Mouse (Mus musculus): ENCODE measurements around the gene St3gal2. TPM values are rescaled to one million over a fixed set of nuclear protein-coding genes. Genes with fewer than 3 reads are reported as not detected.
"Not testable (repeated sequence)": the region's sequence is repeated elsewhere in the genome, so short reads cannot be mapped to it uniquely, and the experiment has no call there.

Gene St3gal2
- polyA plus RNA-seq, 2 experiments: 9.6 to 11.7 TPM

- Histone ChIP-seq H3K4me1 (replicated peaks; ENCODE audit: control insufficient read depth in 2 of 2, insufficient read depth in 2 of 2, low read length in 1 of 2) (peaks cover 75 to 87% of the 10 kb centered on the region in 2 experiments), H3K4me2 (ENCODE audit: low read depth) (peak overlapping the region; percentile 39), H3K9me3 (ENCODE audit: control insufficient read depth, low read length) (no peaks in the 10 kb centered on the region), H3K9ac (replicated peaks) (0 out of 2 replicates have a peak overlapping the region, but pooled peaks have one; percentile 18), H3K27ac (peak overlapping the region; percentile 65), H3K27me3 (ENCODE audit: control insufficient read depth, insufficient read depth, low read length) (no peaks in the 10 kb centered on the region), H3K4me3 (ENCODE audit: insufficient read depth in 1 of 2, low read depth in 2 of 2, low read length in 2 of 2) (no peak overlapping the region), H3K36me3 (replicated peaks; ENCODE audit: control insufficient read depth, insufficient read depth, low read depth) (peaks cover 5% of the 10 kb centered on the region)
- 42% methylated on average over 5 of the region's 5 CpGs for WGBS (ENCODE audit: insufficient replicate concordance)
- DNase-seq (ENCODE audit: low read depth in 3 of 3, low spot score in 3 of 3) (no peak), ATAC-seq (ENCODE audit: insufficient read depth) (no peak)
- no peak for TF ChIP-seq EP300 (IDR thresholded peaks at IDR 0.05; ENCODE audit: low read depth)
- no peak for TF ChIP-seq CTCF (IDR thresholded peaks at IDR 0.05; ENCODE audit: low read depth)
Observed at GRCm38 (mm10) chr8:110926690-110927089, 7.0 kb downstream of the St3gal2 start.

GRCm38 (mm10) chr8:110928435-110928834 is 8.7 kb downstream of the St3gal2 start:
- WGBS (ENCODE audit: insufficient replicate concordance): 21% methylated on average over 7 of the region's 7 CpGs
- peak; percentile 36; the same call in 1 of the 2 replicates for ATAC-seq (ENCODE audit: insufficient read depth)

GRCm38 (mm10) chr8:110929066-110929465 is 9.3 kb downstream of the St3gal2 start:
- Histone ChIP-seq H3K4me1 (replicated peaks; ENCODE audit: control insufficient read depth in 2 of 2, insufficient read depth in 2 of 2, low read length in 1 of 2) (peaks cover 78 to 91% of the 10 kb centered on the region in 2 experiments), H3K9me3 (ENCODE audit: control insufficient read depth, low read length) (no peaks in the 10 kb centered on the region), H3K36me3 (replicated peaks; ENCODE audit: control insufficient read depth, insufficient read depth, low read depth) (no peaks in the 10 kb centered on the region; the same call in none of the 2 replicates), H3K27ac (peak overlapping the region; percentile 93), H3K4me3 (ENCODE audit: insufficient read depth in 1 of 2, low read depth in 2 of 2, low read length in 2 of 2) (peak overlapping the region; percentile 32 to 39; a peak in 3 of 4 replicates), H3K4me2 (ENCODE audit: low read depth) (peak overlapping the region; percentile 82), H3K27me3 (ENCODE audit: control insufficient read depth, insufficient read depth, low read length) (no peaks in the 10 kb centered on the region), H3K9ac (replicated peaks) (peak overlapping the region; percentile 60)
- DNase-seq (ENCODE audit: low read depth in 3 of 3, low spot score in 3 of 3): peak; percentile 83 to 88 (median 86)
- TF ChIP-seq CTCF (IDR thresholded peaks at IDR 0.05; ENCODE audit: low read depth) (no peak), EP300 (IDR thresholded peaks at IDR 0.05; ENCODE audit: low read depth) (peak; percentile 96)
- peak; percentile 83 for ATAC-seq (ENCODE audit: insufficient read depth)
- WGBS (ENCODE audit: insufficient replicate concordance): 6% methylated on average over 5 of the region's 5 CpGs

More at GRCm38 (mm10) chr8:110928435-110928834, 8.7 kb downstream of the St3gal2 start:
- no peak for TF ChIP-seq CTCF (IDR thresholded peaks at IDR 0.05; ENCODE audit: low read depth)
- no peak for TF ChIP-seq EP300 (IDR thresholded peaks at IDR 0.05; ENCODE audit: low read depth)
- Histone ChIP-seq H3K9me3 (ENCODE audit: control insufficient read depth, low read length) (no peaks in the 10 kb centered on the region), H3K4me2 (ENCODE audit: low read depth) (peak overlapping the region; percentile 82), H3K4me3 (ENCODE audit: insufficient read depth in 1 of 2, low read depth in 2 of 2, low read length in 2 of 2) (peak overlapping the region in 1 of 2 experiments; percentile 39; a peak in 2 of 4 replicates), H3K4me1 (replicated peaks; ENCODE audit: control insufficient read depth in 2 of 2, insufficient read depth in 2 of 2, low read length in 1 of 2) (peaks cover 78 to 91% of the 10 kb centered on the region in 2 experiments), H3K9ac (replicated peaks) (peak overlapping the region; percentile 60), H3K27ac (peak overlapping the region; percentile 93), H3K36me3 (replicated peaks; ENCODE audit: control insufficient read depth, insufficient read depth, low read depth) (peaks cover 3% of the 10 kb centered on the region), H3K27me3 (ENCODE audit: control insufficient read depth, insufficient read depth, low read length) (no peaks in the 10 kb centered on the region)
- DNase-seq (ENCODE audit: low read depth in 3 of 3, low spot score in 3 of 3): no peak

- not testable (repeated sequence) for DNase-seq (ENCODE audit: low read depth in 3 of 3, low spot score in 3 of 3); H3K36me3 ChIP-seq (replicated peaks; ENCODE audit: control insufficient read depth, insufficient read depth, low read depth); H3K9me3 ChIP-seq (ENCODE audit: control insufficient read depth, low read length); ATAC-seq (ENCODE audit: insufficient read depth); H3K27me3 ChIP-seq (ENCODE audit: control insufficient read depth, insufficient read depth, low read length)
- peaks cover 82 to 91% of the 10 kb centered on the region in 2 experiments for H3K4me1 ChIP-seq (replicated peaks; ENCODE audit: control insufficient read depth in 2 of 2, insufficient read depth in 2 of 2, low read length in 1 of 2)
- peak overlapping the region; percentile 60 for H3K9ac ChIP-seq (replicated peaks)
- H3K4me2 ChIP-seq (ENCODE audit: low read depth): peak overlapping the region; percentile 82
- peak overlapping the region; percentile 4 to 39; a peak in 3 of 4 replicates for H3K4me3 ChIP-seq (ENCODE audit: insufficient read depth in 1 of 2, low read depth in 2 of 2, low read length in 2 of 2)
- WGBS (ENCODE audit: insufficient replicate concordance): 62% methylated on average over 8 of the region's 8 CpGs
- H3K27ac ChIP-seq: peak overlapping the region; percentile 93
Observed at GRCm38 (mm10) chr8:110929672-110930071, 9.9 kb downstream of the St3gal2 start.

- H3K36me3 ChIP-seq (replicated peaks; ENCODE audit: control insufficient read depth, insufficient read depth, low read depth): no peaks in the 10 kb centered on the region; the same call in none of the 2 replicates
- DNase-seq (ENCODE audit: low read depth in 3 of 3, low spot score in 3 of 3) (peak in 2 of 3 experiments; percentile 60 to 63), ATAC-seq (ENCODE audit: insufficient read depth) (peak; percentile 60)
- peak overlapping the region; percentile 56 for H3K9ac ChIP-seq (replicated peaks)
- TF ChIP-seq CTCF (IDR thresholded peaks at IDR 0.05; ENCODE audit: low read depth): no peak
- peak; percentile 65 for TF ChIP-seq EP300 (IDR thresholded peaks at IDR 0.05; ENCODE audit: low read depth)
- peak overlapping the region; percentile 88 for H3K27ac ChIP-seq
- H3K4me1 ChIP-seq (replicated peaks; ENCODE audit: control insufficient read depth in 2 of 2, insufficient read depth in 2 of 2, low read length in 1 of 2): peaks cover 81 to 88% of the 10 kb centered on the region in 2 experiments
- 27% methylated on average over 12 of the region's 12 CpGs for WGBS (ENCODE audit: insufficient replicate concordance)
- H3K27me3 ChIP-seq (ENCODE audit: control insufficient read depth, insufficient read depth, low read length): no peaks in the 10 kb centered on the region
- peak overlapping the region; percentile 69 for H3K4me2 ChIP-seq (ENCODE audit: low read depth)
- no peaks in the 10 kb centered on the region for H3K9me3 ChIP-seq (ENCODE audit: control insufficient read depth, low read length)
- H3K4me3 ChIP-seq (ENCODE audit: insufficient read depth in 1 of 2, low read depth in 2 of 2, low read length in 2 of 2): peak overlapping the region; percentile 16 to 30
Observed at GRCm38 (mm10) chr8:110931176-110931939, 11.6 kb downstream of the St3gal2 start.

Data from liver, embryonic 14.5 days (tissue).